10 mouse cellular contexts compared by ENCODE assay signal in the genomic region with DNA sequence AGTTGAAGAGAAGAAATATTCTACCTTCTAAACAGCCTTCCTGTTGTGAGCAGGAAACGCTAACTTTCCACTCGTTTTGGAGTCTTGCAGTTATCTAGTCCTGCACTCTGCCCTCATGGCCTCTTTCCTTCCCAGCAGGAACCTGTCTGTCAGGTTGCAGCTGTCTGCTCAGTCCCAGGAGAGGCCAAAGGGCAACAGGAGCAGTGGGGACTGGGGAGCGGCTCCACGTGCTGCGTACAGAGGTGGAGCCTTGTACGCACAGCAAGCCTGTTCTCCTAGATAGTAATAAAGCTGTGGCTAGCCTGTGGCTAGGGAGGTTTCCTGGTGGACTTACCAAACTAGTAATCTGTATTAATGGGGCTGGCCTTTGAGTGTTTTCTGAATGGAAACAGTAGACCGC. TPM values are rescaled to one million over a fixed set of nuclear protein-coding genes. Genes with fewer than 3 reads are reported as not detected.
DNase-seq lines count a peak whose midpoint lies in the region; ATAC-seq lines count a peak whose summit lies in the region.
"Had no signal": no experiment of that assay in that cellular context is flagged by ENCODE, and none has a peak within 500 bp of the region (broad histone marks: within the 10 kb centered on the region; RNA-seq: fewer than 3 reads in every experiment).

No protein-coding gene starts in this region.

- H3K27ac ChIP-seq in hindbrain, embryonic 11.5 days (ENCODE audit: low read depth, low read length) = no peak overlapping the region
- no peak overlapping the region for H3K27ac ChIP-seq in hindbrain, embryonic 16.5 days (ENCODE audit: low read depth, low read length)
- peak overlapping the region; percentile 76 for H3K27ac ChIP-seq in kidney, embryonic 16.5 days (ENCODE audit: low read length)
- H3K27ac ChIP-seq: macrophage had no signal

- no peak overlapping the region for H3K9ac ChIP-seq in hindbrain, embryonic 11.5 days (ENCODE audit: low read depth, low read length)
- H3K9ac ChIP-seq in hindbrain, embryonic 16.5 days (ENCODE audit: low read depth, low read length) = no peak overlapping the region
- H3K9ac ChIP-seq in kidney, embryonic 16.5 days (replicated peaks; ENCODE audit: low read length) = no peak overlapping the region

- H3K9me3 ChIP-seq in hindbrain, embryonic 11.5 days (ENCODE audit: control insufficient read depth, low read length) = no peaks in the 10 kb centered on the region
- H3K9me3 ChIP-seq in hindbrain, embryonic 16.5 days (ENCODE audit: control insufficient read depth, low read length) = no peaks in the 10 kb centered on the region
- no peaks in the 10 kb centered on the region for H3K9me3 ChIP-seq in kidney, embryonic 16.5 days (ENCODE audit: low read length)

- peak; percentile 36 for DNase-seq in hindbrain, embryonic 11.5 days (ENCODE audit: low spot score)
- DNase-seq in c-Kit-positive CD71-positive TER-119-positive erythroid progenitor cells, embryonic 14.5 days (ENCODE audit: low spot score) = peak; percentile 45
- no peak for DNase-seq in gastrocnemius, postnatal 14 days
- DNase-seq in right cerebral cortex, adult 2 months (ENCODE audit: low spot score in 2 of 2) = no peak
- DNase-seq in B cell, adult 2 months = no peak

- H3K36me3 ChIP-seq in hindbrain, embryonic 11.5 days (ENCODE audit: control insufficient read depth, insufficient read depth, low read length) = no peaks in the 10 kb centered on the region
- no peaks in the 10 kb centered on the region for H3K36me3 ChIP-seq in hindbrain, embryonic 16.5 days (ENCODE audit: control insufficient read depth, insufficient read depth, low read length)
- peaks cover 17% of the 10 kb centered on the region for H3K36me3 ChIP-seq in kidney, embryonic 16.5 days (ENCODE audit: insufficient read depth, low read length)

- H3K4me3 ChIP-seq in hindbrain, embryonic 11.5 days (ENCODE audit: low read depth, low read length) = no peak overlapping the region
- H3K4me3 ChIP-seq in hindbrain, embryonic 16.5 days (ENCODE audit: low read length) = no peak overlapping the region
- H3K4me3 ChIP-seq in kidney, embryonic 16.5 days (ENCODE audit: low read length) = no peak overlapping the region
- H3K4me3 ChIP-seq: erythroblast, embryonic 14.5 days had no signal

- H3K27me3 ChIP-seq in hindbrain, embryonic 11.5 days (ENCODE audit: control insufficient read depth, insufficient read depth, low read length) = no peaks in the 10 kb centered on the region
- no peaks in the 10 kb centered on the region for H3K27me3 ChIP-seq in hindbrain, embryonic 16.5 days (replicated peaks; ENCODE audit: control insufficient read depth, insufficient read depth, low read length)
- H3K27me3 ChIP-seq in kidney, embryonic 16.5 days (ENCODE audit: insufficient read depth, low read length) = no peaks in the 10 kb centered on the region

- peaks cover 3% of the 10 kb centered on the region for H3K4me1 ChIP-seq in hindbrain, embryonic 11.5 days (replicated peaks; ENCODE audit: control insufficient read depth, insufficient read depth, low read length)
- H3K4me1 ChIP-seq in hindbrain, embryonic 16.5 days (ENCODE audit: control insufficient read depth, insufficient read depth, low read depth, low read length) = no peaks in the 10 kb centered on the region
- peaks cover 19% of the 10 kb centered on the region for H3K4me1 ChIP-seq in kidney, embryonic 16.5 days (ENCODE audit: insufficient read depth, low read length)

- 0 out of 2 replicates have a peak, but pooled peaks have one; percentile 43 for ATAC-seq in hindbrain, embryonic 11.5 days (ENCODE audit: low FRiP score)
- no peak for ATAC-seq in hindbrain, embryonic 16.5 days
- ATAC-seq in kidney, embryonic 16.5 days (ENCODE audit: low FRiP score, low TSS enrichment) = peak; percentile 81
- ATAC-seq in megakaryocyte-erythroid progenitor cell, adult 5-6 weeks (replicated peaks; ENCODE audit: low FRiP score, low TSS enrichment, poor library complexity, severe bottlenecking) = peak; percentile 89

- 14% methylated on average over 7 of the region's 7 CpGs for whole genome bisulfite sequencing in hindbrain, embryonic 11.5 days
- WGBS in hindbrain, embryonic 16.5 days = 23% methylated on average over 7 of the region's 7 CpGs
- WGBS in kidney, embryonic 16.5 days = 24% methylated on average over 7 of the region's 7 CpGs

- no peak overlapping the region for H3K4me2 ChIP-seq in hindbrain, embryonic 11.5 days (replicated peaks; ENCODE audit: low read depth, low read length)
- no peak overlapping the region for H3K4me2 ChIP-seq in hindbrain, embryonic 16.5 days (ENCODE audit: low read length)
- H3K4me2 ChIP-seq in kidney, embryonic 16.5 days (replicated peaks; ENCODE audit: low read depth, low read length) = no peak overlapping the region

- intact Hi-C loops in gastrocnemius, postnatal 14 days (cut with DNase I; ENCODE audit: low total_unique reads) = no loop called here

RNA-seq across cellular contexts. Expression of gene Synj2, which starts 48.0 kb away (rescaled TPM):
- 1.3 and 1.8 TPM in 2 replicates for polyA plus RNA-seq in hindbrain, embryonic 11.5 days (2014; fragmentation: Nextera tagmentation; extraction: Ambion mirVana)
- polyA plus RNA-seq in hindbrain, embryonic 16.5 days (2015; fragmentation: Nextera tagmentation; extraction: Ambion mirVana) = 1.9 and 2.1 TPM in 2 replicates
- polyA plus RNA-seq in kidney, embryonic 16.5 days (2015; fragmentation: Nextera tagmentation; extraction: Ambion mirVana) = 4.0 and 4.3 TPM in 2 replicates
- total RNA-seq in megakaryocyte-erythroid progenitor cell, adult 5-6 weeks (2014; fragmentation: Nextera tagmentation) = 2.0 and 3.6 TPM in 2 replicates
- total RNA-seq in megakaryocyte-erythroid progenitor cell, adult 5-6 weeks (2017) = 1.5 and 1.8 TPM in 2 replicates
- total RNA-seq in gastrocnemius, postnatal 14 days (2021) = 10 to 100 TPM; 28.9 to 44.4 TPM
- polyA plus RNA-seq: erythroblast, embryonic 14.5 days had no signal

RNA-seq across cellular contexts. Expression of gene Snx9, which starts 52.0 kb away (rescaled TPM):
- 20.7 and 22.5 TPM in 2 replicates for polyA plus RNA-seq in hindbrain, embryonic 11.5 days (2014; fragmentation: Nextera tagmentation; extraction: Ambion mirVana)
- polyA plus RNA-seq in hindbrain, embryonic 16.5 days (2015; fragmentation: Nextera tagmentation; extraction: Ambion mirVana) = 6.1 and 7.6 TPM in 2 replicates
- polyA plus RNA-seq in kidney, embryonic 16.5 days (2015; fragmentation: Nextera tagmentation; extraction: Ambion mirVana) = 31.9 and 34.0 TPM in 2 replicates
- total RNA-seq in megakaryocyte-erythroid progenitor cell, adult 5-6 weeks (2014; fragmentation: Nextera tagmentation) = 25.8 and 28.9 TPM in 2 replicates
- total RNA-seq in megakaryocyte-erythroid progenitor cell, adult 5-6 weeks (2017) = 16.5 and 20.0 TPM in 2 replicates
- 10 to 100 TPM; 21.0 to 23.9 TPM for total RNA-seq in gastrocnemius, postnatal 14 days (2021)

Comparison
In these comparisons a context has a peak if more than half of its experiments do, and no peak if none do; other contexts are left out.
1. DNase-seq: peak in hindbrain, embryonic 11.5 days (single experiment) and c-Kit-positive CD71-positive TER-119-positive erythroid progenitor cells, embryonic 14.5 days (single experiment); none in gastrocnemius, postnatal 14 days (single experiment), right cerebral cortex, adult 2 months (0 of 2) and B cell, adult 2 months (0 of 2).